In genomic region chr12:100053617-100054016, GRCm38 (mm10) we compare ENCODE assay signal across 13 mouse cellular contexts.
"Had no signal": no experiment of that assay in that cellular context is flagged by ENCODE, and none has a peak within 500 bp of the region (broad histone marks: within the 10 kb centered on the region; RNA-seq: fewer than 3 reads in every experiment).

No protein-coding gene starts in this region.

- DNase-seq: kidney, adult 8-10 months; kidney, postnatal 25 days; lung, postnatal 14 days; midbrain, embryonic 14.5 days; right cerebral cortex, adult 18-20 months; thymus, adult 18-20 months; thymus, postnatal 14 days had no signal

- H3K27me3 ChIP-seq: lung, embryonic 15.5 days; neural tube, embryonic 12.5 days had no signal

- H3K27ac ChIP-seq: left cerebral cortex, adult 2 months; limb, embryonic 10.5 days; lung, embryonic 15.5 days; midbrain, embryonic 10.5 days; neural tube, embryonic 12.5 days had no signal

- H3K4me3 ChIP-seq: left cerebral cortex, adult 2 months; limb, embryonic 10.5 days; lung, embryonic 15.5 days; midbrain, embryonic 10.5 days; neural tube, embryonic 12.5 days had no signal

- H3K9ac ChIP-seq: lung, embryonic 15.5 days; neural tube, embryonic 12.5 days had no signal

- H3K4me1 ChIP-seq: limb, embryonic 10.5 days; lung, embryonic 15.5 days; midbrain, embryonic 10.5 days; neural tube, embryonic 12.5 days had no signal

- H3K9me3 ChIP-seq: limb, embryonic 10.5 days; lung, embryonic 15.5 days; midbrain, embryonic 10.5 days; neural tube, embryonic 12.5 days had no signal

- H3K36me3 ChIP-seq: limb, embryonic 10.5 days; lung, embryonic 15.5 days; midbrain, embryonic 10.5 days; neural tube, embryonic 12.5 days had no signal

- H3K4me2 ChIP-seq: liver, embryonic 11.5 days; lung, embryonic 15.5 days; neural tube, embryonic 12.5 days had no signal
